Mouse (Mus musculus): ENCODE measurements around the gene Adpgk.
A peak's percentile ranks its signal among the peaks of the same experiment; 100 is the strongest.

The Adpgk gene

DNA sequence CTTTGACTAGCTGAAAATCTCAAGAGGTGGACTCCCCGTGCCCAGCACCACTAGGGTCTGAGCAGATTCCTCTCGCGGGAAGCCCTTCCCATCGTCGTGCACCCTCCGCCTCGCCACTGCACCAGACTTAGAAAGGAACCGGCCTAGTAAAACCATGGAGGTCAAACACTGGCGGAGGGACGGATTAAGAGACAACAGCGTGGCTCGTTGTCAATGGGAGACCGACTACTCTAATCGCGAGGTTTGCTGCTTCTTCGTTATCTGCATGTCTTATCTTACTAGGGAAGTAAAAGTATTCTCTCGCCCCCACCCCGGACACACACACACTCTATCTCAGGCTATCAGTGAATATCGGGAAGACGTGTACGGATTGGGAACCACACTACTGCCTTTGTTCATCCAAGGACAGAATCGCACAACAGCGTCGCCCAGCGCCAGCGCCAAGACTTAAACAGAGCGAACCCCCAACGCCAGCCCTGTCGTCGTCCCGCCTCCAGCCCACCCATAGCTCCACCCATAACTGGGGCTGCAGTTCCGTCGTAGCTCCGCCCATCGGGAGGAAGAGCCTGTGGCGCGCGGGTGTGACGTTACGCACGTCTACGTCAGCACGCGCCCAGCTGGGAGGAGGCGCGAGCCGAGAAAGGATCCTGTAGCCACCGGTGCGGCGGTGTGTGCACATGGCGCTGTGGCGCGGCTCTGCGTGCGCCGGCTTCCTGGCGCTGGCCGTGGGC is at the start of gene Adpgk:
Gene Adpgk (plus strand): TSS at position 602 of the 731 bp plus-strand sequence.
- DNase-seq: peak; percentile 97 to 98

DNA sequence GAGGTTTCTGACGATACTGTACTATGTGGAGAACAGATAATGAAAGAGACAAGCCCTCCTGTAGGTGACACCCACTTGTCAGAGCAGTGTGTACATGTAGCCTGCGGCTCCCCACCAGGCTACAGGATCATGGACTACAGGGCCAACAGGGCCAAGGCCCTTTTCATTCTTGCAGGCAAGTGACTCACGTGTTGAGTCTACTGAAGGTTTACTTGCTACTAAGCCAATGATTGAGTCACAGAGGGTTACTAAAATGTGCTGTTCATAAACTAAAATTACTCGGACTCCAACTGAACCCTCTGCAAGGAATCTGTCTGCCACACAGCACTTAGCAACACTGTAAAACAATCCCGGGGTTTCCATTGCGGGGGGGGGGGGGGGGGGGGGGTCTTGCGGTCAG is 46.2 kb upstream of the Adpgk start:
- no peak for DNase-seq

DNA sequence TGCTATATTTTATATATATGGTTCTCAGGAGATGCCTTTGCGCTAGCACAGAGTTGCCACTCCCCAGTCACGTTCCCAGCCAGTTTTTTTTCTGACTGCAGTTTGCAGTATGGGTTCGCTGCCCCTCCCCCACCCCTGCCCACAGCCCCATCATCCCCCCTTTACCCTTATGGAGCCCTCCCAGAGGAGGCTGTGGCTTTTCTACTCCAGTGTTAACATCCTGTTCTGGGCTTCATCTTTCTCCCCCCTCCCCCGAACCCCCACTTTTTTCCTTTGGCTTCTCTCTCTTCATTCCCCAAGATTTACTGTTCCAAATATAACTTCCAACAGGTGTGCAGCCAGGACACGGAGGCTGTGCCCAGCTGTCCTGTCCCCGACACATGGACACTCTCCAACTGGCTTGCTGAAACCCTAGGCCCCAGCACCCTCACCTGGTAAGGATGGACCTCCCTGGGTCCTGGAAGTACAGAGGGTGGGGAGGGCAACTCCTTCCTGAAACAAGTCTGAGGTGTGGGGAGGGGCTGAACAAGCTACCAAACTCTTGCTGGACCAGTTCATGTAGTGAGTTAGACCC is 44.8 kb upstream of the Adpgk start:
- DNase-seq: no peak

GRCm38 (mm10) chr9:59249359-59249758 is 42.0 kb upstream of the Adpgk start:
- no peak for DNase-seq

DNA sequence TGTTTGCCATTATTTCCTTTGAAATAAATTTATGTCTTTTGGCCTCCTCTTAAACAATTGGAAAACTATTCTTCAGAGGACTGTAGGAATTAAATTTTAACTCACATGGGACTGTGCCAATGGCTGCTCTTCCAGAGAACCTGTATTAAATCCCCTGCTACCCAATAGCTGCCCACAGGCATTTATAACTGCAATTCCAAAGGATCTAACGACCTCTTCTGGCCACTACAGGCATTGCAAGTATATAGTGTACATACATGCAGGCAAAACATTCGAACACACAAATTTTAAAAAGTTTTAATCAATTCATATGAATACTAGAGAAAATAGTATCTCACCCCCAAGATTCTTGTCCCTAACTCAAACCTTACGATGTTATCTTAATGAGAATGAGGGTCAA is 41.1 kb upstream of the Adpgk start:
- no peak for DNase-seq

GRCm38 (mm10) chr9:59254716-59255421 is 36.5 kb upstream of the Adpgk start:
- DNase-seq: no peak

GRCm38 (mm10) chr9:59259806-59260454 is 31.4 kb upstream of the Adpgk start:
- DNase-seq: no peak

GRCm38 (mm10) chr9:59266332-59266731 is 25.0 kb upstream of the Adpgk start:
- DNase-seq: no peak

- DNase-seq: peak; percentile 54 to 55
Measured at GRCm38 (mm10) chr9:59269728-59270127, 21.6 kb upstream of the Adpgk start.

GRCm38 (mm10) chr9:59271081-59271480 is 20.3 kb upstream of the Adpgk start:
- no peak for DNase-seq

GRCm38 (mm10) chr9:59271711-59272110 is 19.6 kb upstream of the Adpgk start:
- peak in 1 of 2 experiments; percentile 13 for DNase-seq

- DNase-seq: no peak
Measured at GRCm38 (mm10) chr9:59273199-59273598, 18.2 kb upstream of the Adpgk start.

DNA sequence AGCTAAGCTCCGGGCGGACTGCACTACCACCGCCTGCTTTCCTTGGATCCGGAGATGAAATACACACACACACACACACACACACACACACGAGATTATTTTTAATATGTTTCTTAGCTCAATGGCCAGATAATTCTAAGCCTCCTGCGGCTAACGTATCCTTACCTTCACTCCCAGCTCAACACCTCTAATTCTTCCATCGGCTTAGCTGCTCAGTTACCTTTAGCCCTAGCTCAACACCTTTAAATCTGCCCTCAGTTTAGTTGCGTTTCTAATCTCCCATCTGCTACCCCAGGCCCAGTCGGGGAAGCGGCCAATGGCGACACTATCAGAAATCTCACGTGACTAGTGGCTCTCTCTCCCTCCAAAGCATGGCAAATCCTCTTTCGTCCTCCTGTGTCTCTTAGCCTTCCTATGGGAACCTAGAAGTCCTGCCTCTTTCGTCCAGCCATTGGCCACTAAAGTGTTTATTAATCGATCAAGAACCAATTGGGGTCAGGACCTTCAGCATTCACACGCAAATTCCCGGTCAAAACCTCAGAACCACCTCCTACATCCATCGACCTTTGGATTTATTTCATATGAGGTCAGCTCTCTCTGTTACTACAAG is 16.4 kb upstream of the Adpgk start:
- no peak for DNase-seq

DNA sequence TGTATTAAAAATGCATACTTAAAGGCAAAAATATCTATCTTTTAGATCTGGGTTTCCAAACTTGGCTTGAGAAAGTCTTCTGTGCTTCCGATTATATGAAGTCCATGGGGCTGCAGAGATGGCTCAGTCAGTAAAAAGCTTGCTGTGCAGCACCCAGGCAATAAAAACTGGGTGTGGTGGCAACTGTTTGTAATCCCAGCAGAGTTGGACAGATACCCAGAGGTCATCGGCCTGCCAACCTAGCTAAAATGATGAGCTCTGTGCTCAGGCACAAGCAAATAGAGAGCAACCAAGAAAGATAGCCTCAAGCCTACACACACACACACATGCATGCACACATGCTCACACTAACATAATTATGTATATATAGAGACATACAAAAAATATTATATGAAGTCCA is 13.2 kb upstream of the Adpgk start:
- no peak for DNase-seq

DNA sequence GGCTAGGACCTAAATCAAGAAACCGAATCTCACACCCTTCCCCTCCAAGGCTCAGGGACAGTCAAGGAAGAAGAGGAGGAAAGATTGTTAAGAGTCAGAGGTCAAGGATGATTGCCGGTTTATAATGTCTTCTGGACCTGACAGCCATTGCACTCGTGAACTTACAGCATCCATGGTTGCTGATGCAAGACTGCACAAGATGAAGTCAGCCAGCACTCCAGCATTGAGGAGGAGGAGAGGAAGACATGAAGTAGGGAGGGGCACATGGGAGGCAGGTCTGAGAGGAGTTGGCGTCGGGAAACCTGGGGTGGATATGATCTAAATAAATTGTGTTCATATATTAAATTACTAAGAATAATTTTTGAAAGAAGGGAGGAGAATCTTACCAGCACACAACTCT is 12.7 kb upstream of the Adpgk start:
- no peak for DNase-seq

- DNase-seq: no peak
Measured at GRCm38 (mm10) chr9:59280888-59281287, 10.5 kb upstream of the Adpgk start.

GRCm38 (mm10) chr9:59281871-59282682 is 9.3 kb upstream of the Adpgk start:
- peak; percentile 84 to 86 for DNase-seq

DNA sequence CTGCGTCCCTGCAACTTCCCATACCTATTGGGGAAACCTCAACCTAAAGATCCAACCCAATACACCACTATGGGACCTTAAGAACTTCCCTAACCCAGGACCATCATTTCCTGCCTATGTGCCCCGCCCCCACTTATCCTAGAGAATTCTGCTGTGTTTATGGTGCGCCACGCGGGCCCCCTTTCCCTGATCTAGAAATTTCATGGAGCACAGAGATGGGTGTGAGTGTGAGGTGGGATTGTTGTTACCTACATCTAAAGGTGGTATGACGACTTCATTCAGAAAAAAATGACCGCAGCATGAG is 8.7 kb upstream of the Adpgk start:
- DNase-seq: no peak

DNA sequence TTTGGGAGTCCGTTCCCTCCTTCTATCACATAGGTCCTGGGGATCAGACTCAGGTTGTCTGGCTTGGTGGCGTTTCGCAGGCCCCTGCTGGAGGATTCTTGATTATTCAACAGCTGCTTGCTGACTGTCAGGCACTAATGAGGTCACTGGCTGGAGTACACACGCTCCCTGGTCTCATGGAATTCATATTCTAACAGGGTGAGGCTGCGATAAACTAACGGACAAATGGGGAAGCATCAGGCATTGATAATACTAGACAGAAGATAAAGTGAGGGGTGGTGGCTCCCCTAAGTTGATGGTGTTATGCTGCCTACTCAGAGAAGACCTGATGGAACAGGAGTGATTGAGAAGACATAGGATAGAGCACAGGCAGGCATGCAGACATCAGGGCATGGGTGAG is 5.7 kb upstream of the Adpgk start:
- DNase-seq: no peak

- no peak for DNase-seq
Measured at GRCm38 (mm10) chr9:59288058-59288457, 3.3 kb upstream of the Adpgk start.

DNA sequence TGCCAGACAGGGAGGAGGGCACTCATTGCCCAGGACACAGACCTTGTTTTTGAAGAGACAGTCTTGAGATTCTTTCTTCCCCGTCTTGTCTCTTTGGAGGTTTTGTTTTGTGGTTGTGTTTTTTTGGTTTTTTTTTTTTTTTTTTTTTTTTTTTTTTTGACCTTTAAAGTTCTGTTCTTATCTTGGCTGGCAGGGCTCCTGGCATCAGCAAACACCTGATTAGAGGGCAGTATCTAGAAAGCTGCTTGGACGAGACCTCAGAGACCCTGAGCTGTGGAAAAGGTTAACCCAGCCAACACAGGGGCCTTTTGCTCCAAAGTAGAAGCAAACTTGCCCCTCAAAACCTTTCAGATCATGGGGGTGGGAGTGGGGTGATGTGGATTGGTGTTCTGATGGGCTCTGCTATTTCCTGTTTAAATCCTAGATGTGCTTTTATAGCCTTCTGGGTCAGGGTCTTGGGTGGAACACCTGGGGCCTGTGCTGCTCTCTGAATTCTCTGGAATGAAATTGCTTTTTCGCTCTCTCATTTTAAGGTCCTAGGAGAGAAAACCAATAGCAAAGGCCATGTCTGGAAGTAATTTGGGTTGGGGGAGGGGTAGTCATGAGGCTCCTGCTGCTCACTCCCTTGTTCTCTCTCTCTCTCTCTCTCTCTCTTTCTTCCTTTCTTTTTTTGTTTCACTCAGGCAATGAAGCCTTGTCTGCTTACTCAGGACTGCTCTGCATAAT is 2.5 kb upstream of the Adpgk start:
- no peak for DNase-seq
